Mouse (Mus musculus): ENCODE measurements around the gene Tmem229a. TPM values are rescaled to one million over a fixed set of nuclear protein-coding genes. Genes with fewer than 3 reads are reported as not detected.

Tmem229a gene
- polyA plus RNA-seq, 1 experiment from 2014 or later = 0.09 TPM

DNA sequence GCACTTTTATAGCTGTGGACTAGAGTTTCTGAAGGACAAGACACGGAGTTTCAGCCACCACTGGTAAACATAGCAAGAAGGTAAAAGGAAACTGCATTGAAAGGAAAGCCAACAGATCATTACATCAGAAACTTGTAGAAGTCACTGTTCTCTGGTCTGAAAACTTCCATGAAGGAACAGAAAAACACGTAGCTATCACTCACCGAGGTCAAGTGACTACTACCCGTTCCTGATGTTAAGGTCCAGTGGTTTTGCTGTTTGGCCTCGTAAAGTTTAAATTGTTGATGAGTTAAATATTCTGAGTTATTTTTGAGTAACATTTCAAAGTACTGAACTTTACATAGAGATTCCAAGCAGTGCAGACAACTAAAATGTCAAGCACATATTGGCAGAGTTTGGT is 2.0 kb downstream of the Tmem229a start:
- no peak for DNase-seq
- H3K27me3 ChIP-seq = peaks cover 32% of the 10 kb centered on the region
- ATAC-seq (ENCODE audit: low read depth) = no peak

DNA sequence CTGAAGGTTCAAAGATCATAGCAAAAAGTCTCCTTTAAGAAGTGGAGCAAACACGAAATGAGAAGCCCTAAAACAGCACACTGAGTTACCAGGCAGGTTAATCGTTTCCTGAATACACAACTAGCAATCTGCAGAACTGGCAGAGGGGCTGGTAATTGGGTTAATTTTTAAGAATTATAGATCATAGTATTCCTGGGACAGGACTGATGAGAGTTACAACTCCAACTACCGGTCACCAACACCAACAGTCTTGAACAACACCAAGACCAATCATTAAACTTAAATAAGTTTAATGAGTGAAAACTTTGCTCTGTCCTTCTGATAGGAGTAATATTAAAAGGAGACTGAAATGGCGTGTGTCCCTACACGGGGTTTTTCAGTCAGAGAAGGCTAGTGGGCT is 3.8 kb downstream of the Tmem229a start:
- WGBS (ENCODE audit: insufficient replicate concordance) = 49% methylated on average over 5 of the region's 5 CpGs
- peaks cover 7% of the 10 kb centered on the region; the same call in 1 of the 2 replicates for H3K4me1 ChIP-seq (replicated peaks)
- no peak overlapping the region for H3K9ac ChIP-seq
- no peak overlapping the region for H3K4me3 ChIP-seq (replicated peaks)
- no peaks in the 10 kb centered on the region for H3K36me3 ChIP-seq
- peaks cover 32% of the 10 kb centered on the region for H3K27me3 ChIP-seq
- ATAC-seq (ENCODE audit: low read depth) = no peak
- no peak for DNase-seq
- H3K9me3 ChIP-seq (replicated peaks) = no peaks in the 10 kb centered on the region
- H3K27ac ChIP-seq = no peak overlapping the region
- no peak overlapping the region for H3K4me2 ChIP-seq

More for the DNA sequence above, 2.0 kb downstream of the Tmem229a start:
- Histone ChIP-seq H3K36me3 (no peaks in the 10 kb centered on the region), H3K9ac (no peak overlapping the region), H3K4me3 (replicated peaks) (no peak overlapping the region), H3K4me1 (replicated peaks) (peaks cover 7% of the 10 kb centered on the region; the same call in 1 of the 2 replicates), H3K27ac (no peak overlapping the region), H3K4me2 (no peak overlapping the region), H3K9me3 (replicated peaks) (no peaks in the 10 kb centered on the region)
- WGBS (ENCODE audit: insufficient replicate concordance) = 54% methylated on average over 5 of the region's 5 CpGs

DNA sequence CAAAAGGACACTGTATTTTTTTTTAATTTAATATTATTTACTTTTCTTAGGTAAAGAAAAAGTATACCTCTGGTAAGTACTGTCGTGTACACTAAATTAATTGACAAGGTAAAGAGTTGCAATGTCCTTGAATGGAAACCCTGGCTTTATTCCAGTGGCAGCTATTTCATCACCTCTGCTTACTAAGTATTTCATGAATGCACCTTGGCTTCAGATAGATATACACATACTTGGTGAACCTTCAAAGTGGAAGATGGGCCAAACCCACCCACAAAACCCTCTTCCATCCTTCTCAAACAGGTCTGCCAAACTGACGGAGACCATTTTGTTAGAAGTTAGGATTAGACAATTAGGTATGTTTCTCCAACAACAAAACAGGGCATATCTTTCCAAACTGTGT is 5.4 kb downstream of the Tmem229a start:
- no peak overlapping the region for H3K4me3 ChIP-seq (replicated peaks)
- 62% methylated on average over 2 of the region's 2 CpGs for WGBS (ENCODE audit: insufficient replicate concordance)
- no peak overlapping the region for H3K4me2 ChIP-seq
- peaks cover 22% of the 10 kb centered on the region for H3K27me3 ChIP-seq
- DNase-seq (no peak), ATAC-seq (ENCODE audit: low read depth) (no peak)
- H3K4me1 ChIP-seq (replicated peaks) = peaks cover 4% of the 10 kb centered on the region; the same call in 1 of the 2 replicates
- no peaks in the 10 kb centered on the region for H3K36me3 ChIP-seq
- H3K9me3 ChIP-seq (replicated peaks) = no peaks in the 10 kb centered on the region
- H3K27ac ChIP-seq = no peak overlapping the region
- H3K9ac ChIP-seq = no peak overlapping the region

DNA sequence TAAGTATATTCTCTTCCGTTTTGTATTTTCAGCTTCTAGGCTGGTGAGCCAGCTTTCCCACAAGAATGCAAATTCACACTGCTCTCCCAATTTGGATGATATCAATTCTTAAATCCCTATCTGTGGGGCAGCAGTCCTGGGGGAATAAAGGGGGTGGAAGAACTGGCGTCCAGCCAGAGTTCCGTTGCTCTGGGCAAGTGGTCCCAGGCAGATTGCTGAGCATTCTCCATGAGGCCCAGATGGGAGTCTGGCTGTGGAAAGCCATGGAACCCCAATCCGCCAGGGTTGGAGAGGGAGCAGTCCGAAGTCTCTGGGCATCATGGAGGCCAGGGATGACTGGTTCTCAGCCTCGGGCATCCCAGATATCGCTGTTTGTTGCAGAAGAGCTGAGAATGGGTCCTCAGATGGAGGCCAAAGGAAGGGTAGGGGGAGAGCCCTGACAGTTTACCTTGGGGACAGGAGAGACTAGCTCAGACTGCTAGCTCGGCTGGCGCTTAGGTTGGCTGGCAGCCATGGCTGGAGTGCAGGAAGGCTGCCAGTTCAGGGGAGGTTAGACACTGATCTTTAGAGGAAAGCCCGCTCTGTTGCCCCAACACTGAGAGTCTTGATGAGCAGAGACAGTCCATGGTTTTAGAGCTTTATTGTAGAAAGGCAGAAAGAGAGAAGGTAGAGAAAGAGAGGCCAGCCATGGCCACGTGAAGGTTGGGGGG is 30.9 kb downstream of the Tmem229a start:
- no peak overlapping the region for H3K4me3 ChIP-seq (replicated peaks)
- no peaks in the 10 kb centered on the region for H3K36me3 ChIP-seq

DNA sequence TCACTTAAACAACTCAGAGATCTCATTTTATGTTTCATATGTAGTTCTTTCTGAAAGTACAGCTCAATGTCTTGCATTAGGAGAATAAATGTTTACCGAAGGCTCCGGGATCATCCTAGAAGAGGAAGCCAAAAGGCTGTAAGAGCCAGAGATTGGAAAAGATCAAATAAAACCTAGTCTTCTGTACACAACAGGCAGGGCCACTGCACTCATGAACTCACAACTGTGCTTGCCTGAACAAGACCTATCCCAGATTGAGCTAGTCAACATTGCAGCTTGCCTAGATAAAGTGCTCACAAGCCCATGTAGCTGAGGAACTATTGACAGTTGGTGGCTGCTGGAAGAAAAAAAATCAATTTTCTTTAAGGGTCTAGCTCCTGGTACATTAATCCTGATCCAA is 42.5 kb downstream of the Tmem229a start:
- H3K9ac ChIP-seq = no peak overlapping the region
- H3K4me3 ChIP-seq (replicated peaks) = no peak overlapping the region
- H3K4me1 ChIP-seq (replicated peaks) = no peaks in the 10 kb centered on the region
- H3K9me3 ChIP-seq (replicated peaks) = no peaks in the 10 kb centered on the region
- H3K27ac ChIP-seq = no peak overlapping the region
- 66% methylated on average over 2 of the region's 2 CpGs for WGBS (ENCODE audit: insufficient replicate concordance)
- no peaks in the 10 kb centered on the region for H3K27me3 ChIP-seq
- H3K4me2 ChIP-seq = no peak overlapping the region
- no peak for ATAC-seq (ENCODE audit: low read depth)
- no peak for DNase-seq
- no peaks in the 10 kb centered on the region for H3K36me3 ChIP-seq

More for the DNA sequence above, 30.9 kb downstream of the Tmem229a start:
- H3K4me1 ChIP-seq (replicated peaks) = no peaks in the 10 kb centered on the region
- ATAC-seq (ENCODE audit: low read depth) (no peak), DNase-seq (no peak)
- no peaks in the 10 kb centered on the region; the same call in 1 of the 2 replicates for H3K9me3 ChIP-seq (replicated peaks)
- no peak overlapping the region for H3K4me2 ChIP-seq
- 75% methylated on average over 11 of the region's 11 CpGs for WGBS (ENCODE audit: insufficient replicate concordance)
- no peak overlapping the region for H3K27ac ChIP-seq
- H3K9ac ChIP-seq = no peak overlapping the region
- H3K27me3 ChIP-seq = no peaks in the 10 kb centered on the region

DNA sequence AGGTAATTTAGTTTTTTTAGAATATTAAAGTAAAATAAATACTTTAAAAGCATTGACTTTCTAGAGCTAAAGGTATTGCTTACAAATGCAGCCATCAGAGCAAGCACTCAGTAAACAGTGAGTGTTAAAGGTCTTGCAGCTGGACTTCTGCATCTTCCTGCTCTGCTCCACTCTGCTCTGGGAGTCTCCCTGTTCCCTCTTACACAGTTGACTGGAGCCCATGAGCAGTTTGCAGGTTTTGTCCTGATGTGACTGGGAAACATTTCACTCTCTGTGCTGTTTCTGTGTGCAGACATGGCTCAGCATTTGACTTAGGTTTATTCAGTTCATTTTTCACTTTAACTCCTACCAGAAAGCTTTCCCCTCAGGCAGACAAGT is 45.4 kb downstream of the Tmem229a start:
- no peak for ATAC-seq (ENCODE audit: low read depth)
- Histone ChIP-seq H3K4me1 (replicated peaks) (no peaks in the 10 kb centered on the region), H3K36me3 (no peaks in the 10 kb centered on the region), H3K9ac (no peak overlapping the region), H3K9me3 (replicated peaks) (no peaks in the 10 kb centered on the region), H3K27ac (no peak overlapping the region), H3K27me3 (no peaks in the 10 kb centered on the region), H3K4me2 (no peak overlapping the region), H3K4me3 (replicated peaks) (no peak overlapping the region)
- DNase-seq = no peak

DNA sequence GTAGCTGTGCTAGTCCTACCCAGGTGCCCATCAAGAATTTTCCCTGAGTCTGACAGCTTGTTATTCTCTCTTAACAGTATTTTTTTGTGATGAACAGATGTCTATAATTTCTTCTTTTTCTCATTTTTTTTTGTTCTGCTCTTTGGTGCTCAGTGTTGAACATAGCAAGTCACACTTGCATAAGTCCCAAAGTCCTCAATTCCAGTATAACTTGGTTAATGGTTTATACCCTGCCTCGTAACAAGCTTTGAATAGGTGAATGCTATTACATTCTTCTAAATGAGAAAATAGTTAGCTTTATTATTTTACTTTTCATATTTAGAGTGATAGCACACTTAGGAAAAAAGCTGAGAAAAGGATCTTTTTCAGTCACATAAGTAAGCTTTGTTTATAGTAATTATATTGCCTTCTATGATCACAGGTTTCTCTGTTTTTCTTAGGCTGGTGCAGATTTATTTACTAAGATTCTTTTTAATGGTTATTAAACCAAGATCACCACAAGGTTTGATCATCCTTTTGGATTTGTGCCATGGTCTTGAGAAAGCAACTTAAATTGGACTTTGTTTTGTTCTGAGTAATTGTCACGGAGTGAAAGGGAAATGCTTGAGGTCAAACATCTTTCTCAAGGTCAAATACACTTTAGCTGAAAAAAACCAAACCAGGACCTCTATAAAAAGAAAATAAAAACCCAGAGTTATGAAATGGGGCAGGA is 45.9 kb downstream of the Tmem229a start:
- Histone ChIP-seq H3K9me3 (replicated peaks) (no peaks in the 10 kb centered on the region), H3K27me3 (no peaks in the 10 kb centered on the region), H3K36me3 (no peaks in the 10 kb centered on the region), H3K9ac (no peak overlapping the region), H3K27ac (no peak overlapping the region), H3K4me1 (replicated peaks) (no peaks in the 10 kb centered on the region), H3K4me2 (no peak overlapping the region), H3K4me3 (replicated peaks) (no peak overlapping the region)
- WGBS (ENCODE audit: insufficient replicate concordance) = 46% methylated on average over 2 of the region's 2 CpGs
- DNase-seq (no peak), ATAC-seq (ENCODE audit: low read depth) (no peak)

DNA sequence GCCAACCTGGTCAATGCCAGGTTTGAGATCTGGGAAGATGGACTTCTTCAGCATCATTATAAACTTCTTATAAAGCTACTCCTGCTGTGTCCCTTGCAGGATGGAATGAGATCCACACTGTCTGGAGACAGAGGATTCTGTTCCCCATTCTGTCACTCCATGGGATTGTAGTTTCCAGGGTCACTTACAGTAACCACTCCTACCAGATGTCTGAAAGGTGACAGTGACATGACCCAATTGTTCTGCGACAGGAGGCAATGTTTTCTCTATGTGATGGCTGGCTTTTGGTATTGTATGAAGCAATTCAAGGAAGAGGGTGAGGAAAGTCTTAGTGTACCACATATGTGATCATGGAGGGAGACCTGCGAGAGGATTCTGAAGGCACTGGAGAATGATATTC is 48.3 kb downstream of the Tmem229a start:
- 54% methylated on average over 2 of the region's 2 CpGs for WGBS (ENCODE audit: insufficient replicate concordance)
- H3K27ac ChIP-seq = no peak overlapping the region
- DNase-seq = no peak

DNA sequence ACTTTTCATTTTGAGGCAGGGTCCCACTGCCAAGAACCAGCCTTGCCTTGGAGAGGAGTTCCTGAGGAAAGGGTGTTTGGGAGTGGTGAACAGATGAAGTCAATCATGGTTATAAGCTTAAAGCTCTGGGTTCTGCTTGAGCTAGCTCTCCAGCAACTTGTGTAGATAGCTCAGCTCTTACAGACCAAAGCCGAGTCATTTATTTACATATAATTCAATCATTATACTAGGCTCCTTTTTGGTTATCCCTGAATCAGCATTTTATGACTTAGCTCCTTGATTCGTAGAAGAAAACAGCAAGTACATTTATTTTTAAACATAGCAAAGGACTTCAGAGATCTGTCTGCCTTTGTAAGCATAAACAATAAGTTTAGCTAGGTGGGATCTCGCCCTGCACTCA is 51.0 kb downstream of the Tmem229a start:
- Histone ChIP-seq H3K9me3 (replicated peaks) (no peaks in the 10 kb centered on the region), H3K4me2 (no peak overlapping the region), H3K27me3 (no peaks in the 10 kb centered on the region), H3K4me1 (replicated peaks) (no peaks in the 10 kb centered on the region), H3K9ac (no peak overlapping the region), H3K36me3 (no peaks in the 10 kb centered on the region), H3K27ac (no peak overlapping the region), H3K4me3 (replicated peaks) (no peak overlapping the region)
- ATAC-seq (ENCODE audit: low read depth) (no peak), DNase-seq (no peak)
- 49% methylated on average over 3 of the region's 3 CpGs for WGBS (ENCODE audit: insufficient replicate concordance)

More for the DNA sequence above, 48.3 kb downstream of the Tmem229a start:
- Histone ChIP-seq H3K9me3 (replicated peaks) (no peaks in the 10 kb centered on the region), H3K4me2 (no peak overlapping the region), H3K36me3 (no peaks in the 10 kb centered on the region), H3K4me3 (replicated peaks) (no peak overlapping the region), H3K27me3 (no peaks in the 10 kb centered on the region), H3K9ac (no peak overlapping the region), H3K4me1 (replicated peaks) (no peaks in the 10 kb centered on the region)
- ATAC-seq (ENCODE audit: low read depth) = no peak

Other genes with a start within 250 kb of the Tmem229a start
- gene Hyal6, start 223.1 kb downstream of the Tmem229a start, polyA plus RNA-seq (2015; fragmentation: Nextera tagmentation; extraction: Ambion mirVana) = 0.02 TPM in 1 of 2 replicates, not detected in the other
- not detected in 2 replicates for gene Hyal4, start 208.0 kb downstream of the Tmem229a start, polyA plus RNA-seq (2015; fragmentation: Nextera tagmentation; extraction: Ambion mirVana)
- gene Spam1, start 165.1 kb downstream of the Tmem229a start, polyA plus RNA-seq (2015; fragmentation: Nextera tagmentation; extraction: Ambion mirVana) = not detected in 2 replicates
- not detected in 2 replicates for gene Hyal5, start 98.3 kb downstream of the Tmem229a start, polyA plus RNA-seq (2015; fragmentation: Nextera tagmentation; extraction: Ambion mirVana)